Mouse (Mus musculus): ENCODE results near the gene Synpo2. TPM values are rescaled to one million over a fixed set of nuclear protein-coding genes. Genes with fewer than 3 reads are reported as not detected.

The Synpo2 gene
- polyA plus RNA-seq, 1 experiment from 2014 or later, result 2.0 TPM

- DNase-seq (ENCODE audit: low spot score) (no peak), ATAC-seq (ENCODE audit: low FRiP score) (no peak)
- Histone ChIP-seq H3K4me3 (replicated peaks; ENCODE audit: low read length) (no peak overlapping the region), H3K27ac (no peak overlapping the region), H3K4me1 (replicated peaks; ENCODE audit: control insufficient read depth, insufficient read depth, low read length) (no peaks in the 10 kb centered on the region; the same call in 1 of the 2 replicates), H3K4me2 (replicated peaks) (no peak overlapping the region), H3K36me3 (replicated peaks; ENCODE audit: control insufficient read depth, insufficient read depth) (no peaks in the 10 kb centered on the region), H3K9ac (no peak overlapping the region), H3K9me3 (ENCODE audit: control insufficient read depth, low read length) (no peaks in the 10 kb centered on the region), H3K27me3 (ENCODE audit: control insufficient read depth, insufficient read depth, low read length) (no peaks in the 10 kb centered on the region)
- WGBS, result 51% methylated on average over 7 of the region's 7 CpGs
Measured at GRCm38 (mm10) chr3:123080943-123081342, 155.0 kb downstream of the Synpo2 start.

GRCm38 (mm10) chr3:123080017-123080725 lies 155.8 kb downstream of the Synpo2 start:
- no peak overlapping the region for H3K9ac ChIP-seq
- DNase-seq (ENCODE audit: low spot score), result no peak
- WGBS, result 82% methylated on average over 19 of the region's 19 CpGs
- H3K36me3 ChIP-seq (replicated peaks; ENCODE audit: control insufficient read depth, insufficient read depth), result no peaks in the 10 kb centered on the region
- no peak for ATAC-seq (ENCODE audit: low FRiP score)
- no peaks in the 10 kb centered on the region for H3K9me3 ChIP-seq (ENCODE audit: control insufficient read depth, low read length)
- H3K4me1 ChIP-seq (replicated peaks; ENCODE audit: control insufficient read depth, insufficient read depth, low read length), result no peaks in the 10 kb centered on the region; the same call in 1 of the 2 replicates
- H3K4me2 ChIP-seq (replicated peaks), result no peak overlapping the region
- no peaks in the 10 kb centered on the region for H3K27me3 ChIP-seq (ENCODE audit: control insufficient read depth, insufficient read depth, low read length)
- H3K27ac ChIP-seq, result no peak overlapping the region
- H3K4me3 ChIP-seq (replicated peaks; ENCODE audit: low read length), result no peak overlapping the region

- H3K9me3 ChIP-seq (ENCODE audit: control insufficient read depth, low read length), result no peaks in the 10 kb centered on the region
- no peak overlapping the region for H3K9ac ChIP-seq
- no peaks in the 10 kb centered on the region for H3K27me3 ChIP-seq (ENCODE audit: control insufficient read depth, insufficient read depth, low read length)
- no peak for DNase-seq (ENCODE audit: low spot score)
- H3K36me3 ChIP-seq (replicated peaks; ENCODE audit: control insufficient read depth, insufficient read depth), result no peaks in the 10 kb centered on the region
- no peak overlapping the region for H3K4me3 ChIP-seq (replicated peaks; ENCODE audit: low read length)
- H3K27ac ChIP-seq, result no peak overlapping the region
- no peak overlapping the region for H3K4me2 ChIP-seq (replicated peaks)
- 88% methylated on average over 3 of the region's 3 CpGs for WGBS
- ATAC-seq (ENCODE audit: low FRiP score), result no peak
- H3K4me1 ChIP-seq (replicated peaks; ENCODE audit: control insufficient read depth, insufficient read depth, low read length), result no peaks in the 10 kb centered on the region; the same call in 1 of the 2 replicates
Measured at GRCm38 (mm10) chr3:123075759-123076158, 160.2 kb downstream of the Synpo2 start.

- Histone ChIP-seq H3K36me3 (replicated peaks; ENCODE audit: control insufficient read depth, insufficient read depth) (no peaks in the 10 kb centered on the region), H3K4me1 (replicated peaks; ENCODE audit: control insufficient read depth, insufficient read depth, low read length) (no peaks in the 10 kb centered on the region), H3K4me2 (replicated peaks) (no peak overlapping the region), H3K9me3 (ENCODE audit: control insufficient read depth, low read length) (no peaks in the 10 kb centered on the region), H3K27me3 (ENCODE audit: control insufficient read depth, insufficient read depth, low read length) (no peaks in the 10 kb centered on the region), H3K9ac (no peak overlapping the region), H3K27ac (no peak overlapping the region), H3K4me3 (replicated peaks; ENCODE audit: low read length) (no peak overlapping the region)
- DNase-seq (ENCODE audit: low spot score) (no peak), ATAC-seq (ENCODE audit: low FRiP score) (no peak)
Measured at GRCm38 (mm10) chr3:123075034-123075433, 160.9 kb downstream of the Synpo2 start.

- H3K9ac ChIP-seq, result no peak overlapping the region
- no peaks in the 10 kb centered on the region for H3K27me3 ChIP-seq (ENCODE audit: control insufficient read depth, insufficient read depth, low read length)
- no peaks in the 10 kb centered on the region for H3K4me1 ChIP-seq (replicated peaks; ENCODE audit: control insufficient read depth, insufficient read depth, low read length)
- H3K9me3 ChIP-seq (ENCODE audit: control insufficient read depth, low read length), result no peaks in the 10 kb centered on the region
- DNase-seq (ENCODE audit: low spot score) (no peak), ATAC-seq (ENCODE audit: low FRiP score) (no peak)
- H3K4me2 ChIP-seq (replicated peaks), result no peak overlapping the region
- H3K4me3 ChIP-seq (replicated peaks; ENCODE audit: low read length), result no peak overlapping the region
- H3K36me3 ChIP-seq (replicated peaks; ENCODE audit: control insufficient read depth, insufficient read depth), result no peaks in the 10 kb centered on the region
- H3K27ac ChIP-seq, result no peak overlapping the region
Measured at GRCm38 (mm10) chr3:123073351-123073750, 162.6 kb downstream of the Synpo2 start.

GRCm38 (mm10) chr3:123072472-123072871 lies 163.5 kb downstream of the Synpo2 start:
- no peak overlapping the region for H3K4me3 ChIP-seq (replicated peaks; ENCODE audit: low read length)
- H3K9ac ChIP-seq, result no peak overlapping the region
- H3K4me1 ChIP-seq (replicated peaks; ENCODE audit: control insufficient read depth, insufficient read depth, low read length), result no peaks in the 10 kb centered on the region
- no peaks in the 10 kb centered on the region for H3K36me3 ChIP-seq (replicated peaks; ENCODE audit: control insufficient read depth, insufficient read depth)
- WGBS, result no CpG with 5 or more reads among the region's 1 CpGs
- H3K4me2 ChIP-seq (replicated peaks), result no peak overlapping the region
- DNase-seq (ENCODE audit: low spot score), result no peak
- H3K9me3 ChIP-seq (ENCODE audit: control insufficient read depth, low read length), result no peaks in the 10 kb centered on the region
- ATAC-seq (ENCODE audit: low FRiP score), result no peak
- H3K27ac ChIP-seq, result no peak overlapping the region
- no peaks in the 10 kb centered on the region for H3K27me3 ChIP-seq (ENCODE audit: control insufficient read depth, insufficient read depth, low read length)

- 100% methylated on average over 1 of the region's 1 CpGs for WGBS
Measured at GRCm38 (mm10) chr3:123070996-123071395, 165.0 kb downstream of the Synpo2 start.

GRCm38 (mm10) chr3:123066836-123067235 lies 169.1 kb downstream of the Synpo2 start:
- ATAC-seq (ENCODE audit: low FRiP score), result no peak
- no peak for DNase-seq (ENCODE audit: low spot score)
- Histone ChIP-seq H3K9me3 (ENCODE audit: control insufficient read depth, low read length) (no peaks in the 10 kb centered on the region), H3K36me3 (replicated peaks; ENCODE audit: control insufficient read depth, insufficient read depth) (no peaks in the 10 kb centered on the region), H3K4me2 (replicated peaks) (no peak overlapping the region), H3K27ac (no peak overlapping the region), H3K9ac (no peak overlapping the region), H3K4me1 (replicated peaks; ENCODE audit: control insufficient read depth, insufficient read depth, low read length) (no peaks in the 10 kb centered on the region), H3K4me3 (replicated peaks; ENCODE audit: low read length) (no peak overlapping the region), H3K27me3 (ENCODE audit: control insufficient read depth, insufficient read depth, low read length) (no peaks in the 10 kb centered on the region)
- 96% methylated on average over 7 of the region's 7 CpGs for WGBS

More at GRCm38 (mm10) chr3:123070996-123071395, 165.0 kb downstream of the Synpo2 start:
- Histone ChIP-seq H3K4me2 (replicated peaks) (no peak overlapping the region), H3K9me3 (ENCODE audit: control insufficient read depth, low read length) (no peaks in the 10 kb centered on the region), H3K9ac (no peak overlapping the region), H3K27me3 (ENCODE audit: control insufficient read depth, insufficient read depth, low read length) (no peaks in the 10 kb centered on the region), H3K4me3 (replicated peaks; ENCODE audit: low read length) (no peak overlapping the region), H3K36me3 (replicated peaks; ENCODE audit: control insufficient read depth, insufficient read depth) (no peaks in the 10 kb centered on the region), H3K4me1 (replicated peaks; ENCODE audit: control insufficient read depth, insufficient read depth, low read length) (no peaks in the 10 kb centered on the region), H3K27ac (no peak overlapping the region)
- ATAC-seq (ENCODE audit: low FRiP score) (no peak), DNase-seq (ENCODE audit: low spot score) (no peak)

- Histone ChIP-seq H3K4me3 (replicated peaks; ENCODE audit: low read length) (no peak overlapping the region), H3K4me1 (replicated peaks; ENCODE audit: control insufficient read depth, insufficient read depth, low read length) (no peaks in the 10 kb centered on the region), H3K9ac (no peak overlapping the region), H3K9me3 (ENCODE audit: control insufficient read depth, low read length) (no peaks in the 10 kb centered on the region), H3K4me2 (replicated peaks) (no peak overlapping the region), H3K27ac (no peak overlapping the region), H3K36me3 (replicated peaks; ENCODE audit: control insufficient read depth, insufficient read depth) (no peaks in the 10 kb centered on the region), H3K27me3 (ENCODE audit: control insufficient read depth, insufficient read depth, low read length) (no peaks in the 10 kb centered on the region)
- WGBS, result 80% methylated on average over 5 of the region's 5 CpGs
- no peak for DNase-seq (ENCODE audit: low spot score)
- no peak for ATAC-seq (ENCODE audit: low FRiP score)
Measured at GRCm38 (mm10) chr3:123065466-123065865, 170.5 kb downstream of the Synpo2 start.

- no peaks in the 10 kb centered on the region for H3K36me3 ChIP-seq (replicated peaks; ENCODE audit: control insufficient read depth, insufficient read depth)
- no peak overlapping the region for H3K4me3 ChIP-seq (replicated peaks; ENCODE audit: low read length)
- no peak overlapping the region for H3K9ac ChIP-seq
- no peak overlapping the region for H3K4me2 ChIP-seq (replicated peaks)
- no peaks in the 10 kb centered on the region for H3K4me1 ChIP-seq (replicated peaks; ENCODE audit: control insufficient read depth, insufficient read depth, low read length)
- ATAC-seq (ENCODE audit: low FRiP score) (no peak), DNase-seq (ENCODE audit: low spot score) (no peak)
- no peaks in the 10 kb centered on the region for H3K9me3 ChIP-seq (ENCODE audit: control insufficient read depth, low read length)
- 18% methylated on average over 5 of the region's 5 CpGs for WGBS
- no peak overlapping the region for H3K27ac ChIP-seq
- no peaks in the 10 kb centered on the region for H3K27me3 ChIP-seq (ENCODE audit: control insufficient read depth, insufficient read depth, low read length)
Measured at GRCm38 (mm10) chr3:123064186-123064585, 171.8 kb downstream of the Synpo2 start.
